Mouse (Mus musculus) midbrain, embryonic 13.5 days (tissue): ENCODE measurements at regions not wholly inside any gene's neighbourhood (a gene's known extent, or its start where the extent isn't known, plus 50 kb on each side); places are given as distances from the start of the nearest gene placed in this dataset.

Source experiments
- ATAC-seq: fragments of 200-750 bp; cut with Nextera tagmentation; 2 replicates; pipeline ENCODE4 v1.8.0; 2017; ENCODE audit warnings: mild to moderate bottlenecking, moderate TSS enrichment, moderate library complexity
- H3K27ac ChIP-seq: fragments of 300-500 bp; sonication (generic); 2 replicates; pipeline ENCODE4 v1.5.1; 2015; ENCODE audit warnings: inconsistent platforms, mild to moderate bottlenecking, moderate library complexity
- H3K27me3 ChIP-seq: fragments of 300-500 bp; sonication (generic); 2 replicates; pipeline ENCODE4 v1.6.1; 2015; ENCODE audit warnings: mild to moderate bottlenecking, inconsistent platforms
- H3K36me3 ChIP-seq: fragments of 300-500 bp; sonication (generic); 2 replicates; pipeline ENCODE4 v1.6.1; 2015; ENCODE audit warnings: mild to moderate bottlenecking, inconsistent platforms
- H3K4me1 ChIP-seq: fragments of 300-500 bp; sonication (generic); replicated peaks from 2 replicates; pipeline ENCODE4 v1.6.1; 2015; ENCODE audit warnings: inconsistent platforms
- H3K4me2 ChIP-seq: fragments of 300-500 bp; sonication (generic); replicated peaks from 2 replicates; pipeline ENCODE4 v1.6.1; 2015; ENCODE audit warnings: moderate library complexity, mild to moderate bottlenecking, inconsistent platforms
- H3K4me3 ChIP-seq: fragments of 300-500 bp; sonication (generic); replicated peaks from 2 replicates; pipeline ENCODE4 v1.5.1; 2015; ENCODE audit warnings: mild to moderate bottlenecking, inconsistent platforms
- H3K9ac ChIP-seq: fragments of 300-500 bp; sonication (generic); replicated peaks from 2 replicates; pipeline ENCODE4 v1.6.1; 2015; ENCODE audit warnings: mild to moderate bottlenecking, inconsistent platforms
- H3K9me3 ChIP-seq: fragments of 300-500 bp; sonication (generic); 2 replicates; pipeline ENCODE4 v1.6.1; 2016; ENCODE audit warnings: mild to moderate bottlenecking, inconsistent platforms
- WGBS: fragments of 180-500 bp; shearing (Covaris S2); methylation state at CpG from one replicate; pipeline ENCODE4 v1.1.7; 2015; 5-methylcytosine and 5-hydroxymethylcytosine counted together

DNA sequence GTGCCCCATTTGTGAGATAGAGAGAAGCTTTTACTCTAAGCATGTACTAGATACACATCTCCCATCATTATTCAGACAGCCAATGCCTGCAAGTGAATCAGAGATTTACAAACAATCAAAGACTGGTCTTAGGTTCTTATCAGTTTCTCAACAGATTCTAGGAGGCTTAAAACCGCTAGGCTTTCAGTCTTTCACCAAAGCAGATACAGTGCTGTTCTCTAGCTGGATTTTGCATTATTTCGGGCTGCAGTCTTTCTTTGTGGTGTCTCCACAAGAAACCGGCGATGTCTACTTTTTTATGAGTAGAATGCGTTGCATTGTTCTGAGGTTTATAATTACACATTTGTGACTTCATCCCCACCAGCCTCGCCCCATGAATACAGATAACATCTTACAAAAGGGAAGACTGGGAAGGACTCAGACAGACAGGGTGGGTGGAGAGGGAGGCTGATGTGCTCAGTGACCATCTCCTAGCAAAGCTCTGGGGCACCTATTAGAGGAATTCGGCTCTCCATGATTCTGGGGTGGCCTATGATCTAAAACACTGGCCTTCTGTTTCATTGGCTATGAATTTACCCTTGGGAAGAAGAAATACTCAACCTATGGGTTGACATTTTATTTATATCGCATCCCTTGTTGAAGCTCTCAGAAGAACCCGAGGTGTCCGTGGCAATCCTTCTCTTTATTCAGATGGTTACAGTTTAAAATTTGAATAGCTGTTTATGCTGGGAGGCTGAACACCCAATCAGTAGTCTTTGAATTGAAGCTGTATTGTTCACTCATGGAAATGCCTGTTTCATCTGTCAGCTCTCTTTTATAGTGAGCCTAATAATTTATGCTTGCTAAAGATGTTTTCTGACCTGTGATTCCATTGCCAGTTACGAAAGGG is 343.8 kb downstream of the Tmem161b start:
- Histone ChIP-seq H3K27me3 (no peaks in the 10 kb centered on the region), H3K9ac (no peak overlapping the region), H3K4me2 (peak overlapping the region; percentile 11), H3K4me3 (no peak overlapping the region), H3K9me3 (no peaks in the 10 kb centered on the region), H3K36me3 (no peaks in the 10 kb centered on the region), H3K27ac (peak overlapping the region; percentile 80), H3K4me1 (peaks cover 31% of the 10 kb centered on the region)
- WGBS, result 50% methylated on average over 11 of the region's 11 CpGs
- peak; percentile 86 for ATAC-seq

DNA sequence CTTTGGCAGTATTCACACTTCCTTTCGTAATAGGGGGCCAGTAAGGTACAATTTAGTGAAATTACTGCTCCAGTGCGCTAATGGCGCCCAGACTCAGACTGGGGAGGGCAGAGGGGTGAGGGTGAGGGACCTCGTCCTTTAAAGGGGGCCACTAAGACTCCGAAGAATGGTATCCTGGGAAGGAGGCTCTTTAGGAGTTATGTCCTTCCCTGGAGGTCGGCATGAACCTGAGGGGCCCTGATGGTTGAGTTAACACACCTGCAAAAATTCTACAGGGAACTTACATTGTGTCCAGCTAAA is 344.4 kb downstream of the Tmem161b start:
- Histone ChIP-seq H3K27me3 (no peaks in the 10 kb centered on the region), H3K9me3 (no peaks in the 10 kb centered on the region), H3K4me3 (no peak overlapping the region), H3K36me3 (no peaks in the 10 kb centered on the region), H3K27ac (peak overlapping the region; percentile 80), H3K4me1 (peaks cover 37% of the 10 kb centered on the region), H3K4me2 (no peak overlapping the region), H3K9ac (no peak overlapping the region)
- WGBS, result 64% methylated on average over 6 of the region's 6 CpGs
- ATAC-seq, result peak; percentile 12

DNA sequence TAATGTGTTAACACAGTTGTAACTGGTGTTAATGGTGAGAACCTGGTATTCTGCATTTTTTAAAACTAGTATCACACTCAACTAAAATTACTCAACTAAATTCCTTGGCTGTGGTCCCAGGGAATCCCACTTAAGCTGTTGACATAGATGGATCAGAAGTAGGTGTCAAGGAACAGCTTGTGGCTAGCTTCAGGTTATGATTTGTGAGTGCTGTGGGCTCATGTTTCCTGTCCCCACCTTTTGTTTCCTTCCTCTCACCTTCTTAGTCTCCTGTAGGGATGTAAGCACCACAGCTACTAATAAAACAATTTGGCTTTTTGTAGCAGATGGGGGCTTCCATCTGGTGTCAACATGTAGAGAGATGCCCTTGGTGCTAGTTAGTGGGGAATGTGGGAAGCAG is 347.3 kb downstream of the Tmem161b start:
- Histone ChIP-seq H3K27ac (0 out of 2 replicates have a peak overlapping the region, but pooled peaks have one; percentile 12), H3K4me3 (no peak overlapping the region), H3K9me3 (no peaks in the 10 kb centered on the region), H3K4me2 (no peak overlapping the region), H3K27me3 (no peaks in the 10 kb centered on the region), H3K4me1 (peaks cover 45% of the 10 kb centered on the region), H3K36me3 (no peaks in the 10 kb centered on the region), H3K9ac (no peak overlapping the region)
- ATAC-seq, result no peak

DNA sequence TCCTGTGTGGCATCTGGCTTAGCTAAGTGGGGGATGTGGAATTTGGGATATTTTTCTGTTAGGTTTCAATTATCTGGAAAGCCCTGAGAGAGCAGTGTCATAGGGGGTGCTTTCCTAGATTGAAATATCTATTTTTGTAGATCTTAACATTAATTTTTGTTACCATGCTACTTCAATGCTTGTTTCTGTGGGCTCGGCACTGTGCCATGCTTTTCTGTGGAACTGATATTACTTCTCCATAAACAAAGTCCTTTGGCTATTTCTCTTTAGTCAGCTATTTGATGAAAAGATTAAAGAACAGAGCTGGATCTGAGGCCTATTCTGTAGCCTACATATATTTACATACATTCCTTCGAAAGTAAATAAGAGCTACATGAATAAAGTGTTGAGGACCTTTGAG is 348.1 kb downstream of the Tmem161b start:
- Histone ChIP-seq H3K27ac (peak overlapping the region; percentile 82), H3K4me1 (peaks cover 40% of the 10 kb centered on the region), H3K4me2 (no peak overlapping the region)

DNA sequence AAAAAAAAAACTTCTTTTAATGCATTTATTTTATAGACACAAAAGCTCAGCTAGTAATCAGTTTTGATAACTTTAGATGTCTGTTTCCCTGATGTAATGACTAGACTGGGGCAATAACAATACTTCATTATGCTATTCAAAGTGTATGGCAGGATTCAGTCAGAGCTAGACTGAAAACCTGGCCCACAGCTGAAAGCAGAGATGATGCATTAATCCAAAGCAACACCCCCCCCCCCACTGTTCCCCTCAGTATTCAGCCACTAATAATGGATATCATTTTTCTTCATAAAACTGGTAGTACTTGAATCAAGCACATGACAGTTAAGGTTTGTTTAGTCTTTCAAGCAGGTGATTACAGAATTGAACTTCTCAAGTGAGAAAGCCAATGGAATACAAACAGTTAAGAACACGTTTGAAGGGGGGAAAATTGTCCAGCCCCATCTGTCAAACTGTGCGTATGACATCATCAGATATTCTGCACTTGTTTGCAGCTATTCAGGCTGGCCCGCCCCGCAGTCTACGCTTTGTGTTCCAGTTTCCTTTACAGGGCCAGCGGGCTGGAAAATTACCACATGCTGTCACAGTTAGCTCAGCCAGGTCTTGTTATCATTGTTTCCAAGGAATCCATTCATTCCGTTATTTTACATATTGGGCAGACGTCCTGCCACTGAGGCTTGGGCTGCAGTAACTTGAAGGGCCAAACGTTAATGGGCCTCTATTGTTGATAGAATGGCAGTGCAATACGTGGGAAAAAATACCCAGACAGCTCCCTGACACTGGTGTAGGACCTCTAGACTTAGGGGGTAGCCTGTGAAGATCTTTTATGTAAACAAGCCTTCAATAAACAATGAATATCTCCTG is 349.1 kb downstream of the Tmem161b start:
- H3K4me3 ChIP-seq, result no peak overlapping the region
- H3K27me3 ChIP-seq, result no peaks in the 10 kb centered on the region
- peak; percentile 98 for ATAC-seq
- H3K27ac ChIP-seq, result peak overlapping the region; percentile 82
- no peaks in the 10 kb centered on the region for H3K36me3 ChIP-seq
- WGBS, result 4% methylated on average over 10 of the region's 10 CpGs
- H3K4me2 ChIP-seq, result peak overlapping the region; percentile 23
- no peak overlapping the region; the same call in 1 of the 2 replicates for H3K9ac ChIP-seq
- no peaks in the 10 kb centered on the region for H3K9me3 ChIP-seq
- peaks cover 30% of the 10 kb centered on the region for H3K4me1 ChIP-seq

More for the DNA sequence above, 348.1 kb downstream of the Tmem161b start:
- Histone ChIP-seq H3K36me3 (no peaks in the 10 kb centered on the region), H3K27me3 (no peaks in the 10 kb centered on the region), H3K4me3 (no peak overlapping the region), H3K9ac (no peak overlapping the region), H3K9me3 (no peaks in the 10 kb centered on the region)
- WGBS, result 31% methylated on average over 2 of the region's 2 CpGs
- no peak for ATAC-seq

DNA sequence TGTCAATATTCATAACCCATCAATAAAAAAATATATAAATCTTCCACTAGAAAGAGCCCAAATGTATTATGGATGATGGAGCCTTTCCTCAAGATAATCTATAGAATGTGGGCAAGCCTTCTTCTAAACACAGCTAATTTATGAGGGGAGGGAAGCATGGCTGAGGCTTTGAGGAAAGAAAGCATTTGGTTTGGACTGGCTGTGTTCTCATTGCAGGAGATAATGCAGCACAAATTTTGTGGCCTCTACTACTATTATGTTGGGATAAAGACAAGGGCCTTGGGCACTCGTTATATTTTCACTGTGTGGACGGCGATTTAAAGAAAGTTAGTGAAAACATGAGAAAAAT is 349.7 kb downstream of the Tmem161b start:
- ATAC-seq, result peak; percentile 49
- H3K27me3 ChIP-seq, result no peaks in the 10 kb centered on the region
- 20% methylated on average over 3 of the region's 3 CpGs for WGBS
- H3K4me1 ChIP-seq, result peaks cover 27% of the 10 kb centered on the region
- H3K36me3 ChIP-seq, result no peaks in the 10 kb centered on the region
- no peak overlapping the region for H3K4me3 ChIP-seq
- H3K9ac ChIP-seq, result no peak overlapping the region
- H3K4me2 ChIP-seq, result no peak overlapping the region
- peak overlapping the region; percentile 82 for H3K27ac ChIP-seq
- no peaks in the 10 kb centered on the region for H3K9me3 ChIP-seq

DNA sequence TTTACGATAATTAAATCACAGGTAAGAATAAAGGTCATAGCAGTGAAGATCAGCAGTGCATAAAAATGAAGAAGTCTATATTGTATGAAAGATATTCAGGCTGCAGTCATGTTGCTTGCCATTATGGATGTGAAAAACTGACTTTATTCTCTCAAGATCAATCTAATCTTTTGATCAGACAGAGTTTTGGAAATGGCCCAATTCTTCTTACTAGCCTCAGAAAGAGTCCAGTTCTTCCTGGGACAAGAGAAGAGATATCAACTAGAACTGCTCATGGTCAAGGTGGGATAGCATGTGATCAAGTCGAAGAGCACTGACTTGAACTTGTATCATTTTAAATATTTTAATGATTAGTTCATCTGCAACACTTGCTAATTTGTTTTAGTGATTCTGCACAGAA is 350.1 kb downstream of the Tmem161b start:
- H3K9ac ChIP-seq, result no peak overlapping the region
- ATAC-seq, result no peak
- 77% methylated on average over 2 of the region's 2 CpGs for WGBS

DNA sequence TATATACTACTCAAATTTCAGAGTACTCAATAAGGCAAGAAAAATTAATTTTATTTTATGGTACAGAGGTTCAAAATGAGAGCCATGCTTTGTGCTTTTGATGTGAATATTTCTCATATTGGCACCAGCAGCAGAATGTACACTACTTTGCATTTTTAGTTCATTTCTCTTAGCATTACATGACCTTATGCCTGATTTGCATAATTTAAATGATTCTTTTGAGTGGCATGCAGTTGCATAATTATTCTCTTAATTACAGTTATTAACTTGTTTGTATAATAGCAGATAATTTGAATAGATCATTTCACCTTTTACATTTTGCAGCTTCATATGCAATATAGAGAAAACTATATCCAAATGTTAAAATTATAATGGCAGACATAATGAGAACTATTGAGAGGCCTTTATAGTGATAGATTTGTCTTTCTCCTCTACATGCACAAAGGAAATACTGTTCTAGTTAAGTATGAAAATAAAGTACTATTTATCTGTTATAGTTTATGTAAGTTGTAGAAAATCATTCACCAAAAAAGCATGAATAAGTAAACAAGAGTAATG is 374.6 kb downstream of the Tmem161b start:
- Histone ChIP-seq H3K9me3 (no peaks in the 10 kb centered on the region), H3K4me1 (no peaks in the 10 kb centered on the region), H3K9ac (no peak overlapping the region), H3K36me3 (no peaks in the 10 kb centered on the region), H3K27me3 (no peaks in the 10 kb centered on the region), H3K27ac (no peak overlapping the region), H3K4me3 (no peak overlapping the region), H3K4me2 (no peak overlapping the region)
- ATAC-seq, result no peak

More for the DNA sequence above, 350.1 kb downstream of the Tmem161b start:
- Histone ChIP-seq H3K9me3 (no peaks in the 10 kb centered on the region), H3K27me3 (no peaks in the 10 kb centered on the region), H3K4me3 (no peak overlapping the region), H3K4me1 (peaks cover 27% of the 10 kb centered on the region), H3K36me3 (no peaks in the 10 kb centered on the region), H3K4me2 (no peak overlapping the region), H3K27ac (peak overlapping the region; percentile 82; the same call in 1 of the 2 replicates)

DNA sequence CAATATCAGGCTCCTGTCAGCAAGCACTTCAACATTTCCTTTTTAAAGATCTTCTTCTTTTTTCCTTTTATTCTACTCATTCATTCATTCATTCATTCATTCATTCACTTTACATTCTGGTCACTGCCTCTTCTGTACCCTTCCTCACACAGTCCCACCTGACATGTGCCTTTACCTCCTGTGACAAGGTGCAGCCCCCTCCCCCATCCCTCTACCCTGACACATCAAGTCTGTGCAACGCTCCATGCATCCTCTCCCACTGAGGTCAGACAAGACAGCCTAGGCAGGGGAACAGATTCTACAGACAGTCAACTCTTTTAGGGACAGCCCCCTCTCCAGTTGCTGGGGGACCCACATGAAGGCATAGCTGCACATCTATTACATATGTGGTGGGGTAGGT is 380.5 kb downstream of the Tmem161b start:
- Histone ChIP-seq H3K27ac (no peak overlapping the region), H3K4me2 (no peak overlapping the region), H3K9ac (no peak overlapping the region), H3K27me3 (no peaks in the 10 kb centered on the region), H3K4me3 (no peak overlapping the region), H3K4me1 (no peaks in the 10 kb centered on the region), H3K36me3 (no peaks in the 10 kb centered on the region), H3K9me3 (peaks cover 6% of the 10 kb centered on the region; the same call in 1 of the 2 replicates)
- WGBS, result 86% methylated on average over 1 of the region's 1 CpGs
- 0 out of 2 replicates have a peak, but pooled peaks have one; percentile 58 for ATAC-seq

DNA sequence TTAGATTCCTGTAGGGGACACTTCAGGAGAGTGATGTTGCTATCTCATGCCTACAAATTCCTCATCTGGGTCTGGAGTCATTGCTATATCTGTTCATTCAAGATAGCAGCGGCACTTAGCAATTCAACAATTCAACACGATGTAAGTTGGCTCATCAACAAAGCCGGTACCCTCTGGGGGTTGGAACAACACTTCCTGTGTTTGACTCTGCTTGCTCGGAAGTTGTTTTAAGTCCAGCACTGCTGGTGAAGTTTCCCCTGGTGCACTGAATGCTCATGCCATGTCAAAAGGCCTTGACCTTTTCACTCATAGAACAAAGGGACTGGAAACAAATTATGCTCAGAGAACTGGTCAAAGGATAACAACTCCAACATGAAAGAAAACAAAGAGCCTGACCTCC is 390.4 kb downstream of the Tmem161b start:
- Histone ChIP-seq H3K9me3 (no peaks in the 10 kb centered on the region), H3K4me2 (no peak overlapping the region), H3K36me3 (no peaks in the 10 kb centered on the region), H3K9ac (no peak overlapping the region), H3K4me3 (no peak overlapping the region), H3K27ac (no peak overlapping the region), H3K27me3 (no peaks in the 10 kb centered on the region), H3K4me1 (peaks cover 7% of the 10 kb centered on the region; the same call in 1 of the 2 replicates)
- no peak for ATAC-seq
- 11% methylated on average over 4 of the region's 4 CpGs for WGBS

DNA sequence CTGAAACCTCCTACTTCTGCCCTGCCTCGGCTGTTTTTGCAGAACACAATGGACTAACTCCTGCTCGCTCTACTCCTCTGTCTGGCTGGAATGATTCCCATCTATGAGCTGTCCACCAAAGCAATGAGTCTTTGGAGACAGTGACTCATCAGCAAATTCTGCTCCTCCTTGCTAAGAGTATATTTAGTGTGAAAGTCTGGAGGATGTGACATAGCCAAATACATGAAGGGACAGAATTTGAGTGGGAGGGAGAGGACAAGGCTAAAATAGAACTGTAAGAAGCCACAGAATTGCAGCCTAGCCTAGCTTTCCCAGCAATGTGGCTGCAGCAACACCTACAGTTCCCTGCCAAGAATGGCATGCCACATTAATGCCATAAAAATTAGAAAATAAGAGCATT is 390.9 kb downstream of the Tmem161b start:
- no peak for ATAC-seq
- Histone ChIP-seq H3K36me3 (no peaks in the 10 kb centered on the region), H3K27ac (0 out of 2 replicates have a peak overlapping the region, but pooled peaks have one; percentile 25), H3K4me1 (peaks cover 7% of the 10 kb centered on the region; the same call in 1 of the 2 replicates), H3K27me3 (no peaks in the 10 kb centered on the region), H3K9me3 (no peaks in the 10 kb centered on the region), H3K9ac (no peak overlapping the region), H3K4me2 (no peak overlapping the region), H3K4me3 (no peak overlapping the region)
- WGBS, result 30% methylated on average over 2 of the region's 2 CpGs

DNA sequence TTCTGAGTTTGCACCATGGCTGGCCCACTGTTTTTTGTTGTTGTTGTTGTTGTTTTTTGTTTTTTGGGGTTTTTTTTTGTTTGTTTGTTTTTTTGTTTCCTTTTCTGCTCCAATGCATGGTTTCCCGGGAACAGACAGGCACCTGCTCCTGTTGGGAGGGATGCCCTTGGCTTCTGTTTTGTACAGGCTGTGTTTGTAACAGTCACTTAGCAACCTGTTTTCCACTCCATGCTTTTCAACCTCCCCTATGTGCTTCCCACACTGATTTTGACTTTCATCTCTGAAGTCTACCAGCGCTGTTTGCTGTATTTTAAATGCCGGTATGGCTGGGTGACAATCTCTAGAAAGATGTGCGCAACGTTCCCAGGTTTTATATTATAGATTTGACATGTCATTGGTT is 402.6 kb downstream of the Tmem161b start:
- Histone ChIP-seq H3K4me2 (no peak overlapping the region), H3K9me3 (no peaks in the 10 kb centered on the region), H3K4me3 (no peak overlapping the region), H3K9ac (no peak overlapping the region), H3K27ac (no peak overlapping the region), H3K4me1 (peaks cover 6% of the 10 kb centered on the region; the same call in 1 of the 2 replicates), H3K27me3 (0 out of 2 replicates have a peak, but pooled peaks cover 3% of the 10 kb centered on the region), H3K36me3 (no peaks in the 10 kb centered on the region)
- WGBS, result 74% methylated on average over 5 of the region's 5 CpGs
- ATAC-seq, result no peak
